In the genomic region with DNA sequence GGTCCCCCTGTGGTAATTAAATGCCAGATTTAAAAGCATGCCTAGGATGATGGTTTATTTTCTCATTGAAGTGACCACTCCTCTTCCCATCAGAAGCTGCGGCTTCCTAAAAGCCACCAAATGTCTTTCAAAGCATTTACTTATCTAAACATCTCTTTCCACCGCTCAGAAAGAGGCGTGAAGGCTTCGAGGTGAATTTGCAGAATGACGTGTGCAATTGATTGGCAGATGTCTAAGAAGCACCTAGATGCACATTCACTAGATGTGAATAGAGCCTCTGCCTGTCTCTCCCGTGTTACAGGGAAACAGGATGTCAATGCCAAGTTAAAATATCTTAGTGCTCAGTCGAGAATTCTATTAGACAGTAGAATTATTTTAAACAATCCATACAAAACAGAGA, we compare ENCODE assay signal across 8 mouse cellular contexts. TPM values are rescaled to one million over a fixed set of nuclear protein-coding genes. Genes with fewer than 3 reads are reported as not detected.
DNase-seq lines count a peak whose midpoint lies in the region; ATAC-seq and TF ChIP-seq lines count a peak whose summit lies in the region.

No protein-coding gene starts in this region.

- no peaks in the 10 kb centered on the region for H3K36me3 ChIP-seq in lung, embryonic 16.5 days (ENCODE audit: control insufficient read depth, insufficient read depth, low read length)
- 0 out of 2 replicates have a peak, but pooled peaks cover 6% of the 10 kb centered on the region for H3K36me3 ChIP-seq in forebrain, embryonic 13.5 days (ENCODE audit: poor library complexity, severe bottlenecking)
- no peaks in the 10 kb centered on the region for H3K36me3 ChIP-seq in liver, embryonic 11.5 days (ENCODE audit: control insufficient read depth, insufficient read depth, low read length)
- no peaks in the 10 kb centered on the region for H3K36me3 ChIP-seq in stomach, postnatal 0 days (ENCODE audit: control insufficient read depth, insufficient read depth, low read length)

- no peak overlapping the region for H3K9ac ChIP-seq in lung, embryonic 16.5 days (ENCODE audit: low read length)
- H3K9ac ChIP-seq in forebrain, embryonic 13.5 days = peak overlapping the region; percentile 89
- H3K9ac ChIP-seq in liver, embryonic 11.5 days (ENCODE audit: low read depth, low read length) = no peak overlapping the region
- H3K9ac ChIP-seq in stomach, postnatal 0 days (ENCODE audit: low read length) = no peak overlapping the region

- H3K27me3 ChIP-seq in lung, embryonic 16.5 days (ENCODE audit: control insufficient read depth, insufficient read depth, low read depth, low read length) = no peaks in the 10 kb centered on the region
- H3K27me3 ChIP-seq in forebrain, embryonic 13.5 days = no peaks in the 10 kb centered on the region
- H3K27me3 ChIP-seq in liver, embryonic 11.5 days (replicated peaks; ENCODE audit: control insufficient read depth, insufficient read depth, low read length) = peaks cover 30% of the 10 kb centered on the region
- no peaks in the 10 kb centered on the region for H3K27me3 ChIP-seq in stomach, postnatal 0 days (ENCODE audit: control insufficient read depth, insufficient read depth, low read length)

- TF ChIP-seq CTCF in stomach, postnatal 0 days (IDR thresholded peaks at IDR 0.05; ENCODE audit: low read depth) = no peak

- WGBS in lung, embryonic 16.5 days = 3% methylated on average over 7 of the region's 7 CpGs
- 3% methylated on average over 7 of the region's 7 CpGs for WGBS in forebrain, embryonic 13.5 days
- 6% methylated on average over 7 of the region's 7 CpGs for WGBS in liver, embryonic 11.5 days
- 6% methylated on average over 7 of the region's 7 CpGs for WGBS in stomach, postnatal 0 days

- no peak for ATAC-seq in lung, embryonic 16.5 days (ENCODE audit: low read depth)
- no peak for ATAC-seq in forebrain, embryonic 13.5 days
- ATAC-seq in liver, embryonic 11.5 days (replicated peaks; ENCODE audit: low FRiP score) = no peak
- ATAC-seq in stomach, postnatal 0 days (ENCODE audit: low FRiP score, low TSS enrichment) = no peak

- TF ChIP-seq EP300 in stomach, postnatal 0 days (optimal IDR thresholded peaks at IDR 0.05) = no peak

- H3K9me3 ChIP-seq in lung, embryonic 16.5 days (ENCODE audit: control insufficient read depth, low read length) = no peaks in the 10 kb centered on the region
- peaks cover 7% of the 10 kb centered on the region; the same call in 1 of the 2 replicates for H3K9me3 ChIP-seq in forebrain, embryonic 13.5 days (replicated peaks)
- no peaks in the 10 kb centered on the region for H3K9me3 ChIP-seq in liver, embryonic 11.5 days (ENCODE audit: control insufficient read depth, low read length)
- H3K9me3 ChIP-seq in stomach, postnatal 0 days (ENCODE audit: control insufficient read depth, low read length) = no peaks in the 10 kb centered on the region

- no peak overlapping the region for H3K27ac ChIP-seq in lung, embryonic 16.5 days (ENCODE audit: low read length)
- H3K27ac ChIP-seq in forebrain, embryonic 13.5 days = peak overlapping the region; percentile 97
- H3K27ac ChIP-seq in liver, embryonic 11.5 days (ENCODE audit: low read depth, low read length) = no peak overlapping the region
- H3K27ac ChIP-seq in stomach, postnatal 0 days (replicated peaks) = no peak overlapping the region

- intact Hi-C loops in left cerebral cortex, postnatal 4 days (cut with DNase I) = no loop called here

- peaks cover 12% of the 10 kb centered on the region for H3K4me1 ChIP-seq in lung, embryonic 16.5 days (replicated peaks; ENCODE audit: control insufficient read depth, insufficient read depth, low read length)
- peaks cover 29% of the 10 kb centered on the region for H3K4me1 ChIP-seq in forebrain, embryonic 13.5 days
- no peaks in the 10 kb centered on the region; the same call in 1 of the 2 replicates for H3K4me1 ChIP-seq in liver, embryonic 11.5 days (replicated peaks; ENCODE audit: control insufficient read depth, insufficient read depth, low read length)
- H3K4me1 ChIP-seq in stomach, postnatal 0 days (replicated peaks; ENCODE audit: control insufficient read depth, insufficient read depth) = no peaks in the 10 kb centered on the region

- DNase-seq in lung, postnatal 10 days = no peak
- DNase-seq in liver, embryonic 11.5 days (ENCODE audit: low spot score) = no peak
- no peak for DNase-seq in stomach, postnatal 0 days (ENCODE audit: low spot score)
- DNase-seq in layer of hippocampus, postnatal 36 days = no peak
- DNase-seq in MN1 (ENCODE audit: low spot score) = no peak
- no peak for DNase-seq in left cerebral cortex, postnatal 4 days

- H3K4me3 ChIP-seq in lung, embryonic 16.5 days (ENCODE audit: low read length) = 0 out of 2 replicates have a peak overlapping the region, but pooled peaks have one; percentile 3
- H3K4me3 ChIP-seq in forebrain, embryonic 13.5 days = peak overlapping the region; percentile 67
- H3K4me3 ChIP-seq in liver, embryonic 11.5 days (ENCODE audit: low read depth, low read length) = peak overlapping the region; percentile 57
- H3K4me3 ChIP-seq in stomach, postnatal 0 days (ENCODE audit: low read depth, low read length) = peak overlapping the region; percentile 8

- H3K4me2 ChIP-seq in lung, embryonic 16.5 days (ENCODE audit: low read depth, low read length) = peak overlapping the region; percentile 13
- H3K4me2 ChIP-seq in forebrain, embryonic 13.5 days = peak overlapping the region; percentile 85
- peak overlapping the region; percentile 82 for H3K4me2 ChIP-seq in liver, embryonic 11.5 days
- H3K4me2 ChIP-seq in stomach, postnatal 0 days (replicated peaks; ENCODE audit: low read depth) = peak overlapping the region; percentile 99

RNA-seq across cellular contexts. Expression of gene Klf12, which starts 1.8 kb away (rescaled TPM):
- polyA plus RNA-seq in lung, embryonic 16.5 days (2015; fragmentation: Nextera tagmentation; extraction: Ambion mirVana) = 10.3 and 10.8 TPM in 2 replicates
- polyA plus RNA-seq in forebrain, embryonic 13.5 days (2015; fragmentation: Nextera tagmentation; extraction: Ambion mirVana) = 43.5 and 45.8 TPM in 2 replicates
- 11.6 and 11.8 TPM in 2 replicates for polyA plus RNA-seq in liver, embryonic 11.5 days (2014; fragmentation: Nextera tagmentation; extraction: Ambion mirVana)
- 3.8 and 4.2 TPM in 2 replicates for polyA plus RNA-seq in stomach, postnatal 0 days (2015; fragmentation: Nextera tagmentation; extraction: Ambion mirVana)
- 10 to 100 TPM; 36.6 to 39.2 TPM for total RNA-seq in layer of hippocampus, postnatal 36 days (2021)
- total RNA-seq in left cerebral cortex, postnatal 4 days (2021) = 10 to 100 TPM; 50.4 to 51.3 TPM

Comparison
In these comparisons a context has a peak if more than half of its experiments do, and no peak if none do; other contexts are left out.
1. H3K4me2 ChIP-seq: peak in every context shown above with its lines; median percentile 99 in stomach, postnatal 0 days; 85 in forebrain, embryonic 13.5 days; 82 in liver, embryonic 11.5 days; 13 in lung, embryonic 16.5 days.
2. H3K4me3 ChIP-seq: peak in every context shown above with its lines; median percentile 67 in forebrain, embryonic 13.5 days; 57 in liver, embryonic 11.5 days; 8 in stomach, postnatal 0 days; 3 in lung, embryonic 16.5 days.